Mouse (Mus musculus) thymus, adult 2 months (tissue): ENCODE results near the gene Tbx5. TPM values are rescaled to one million over a fixed set of nuclear protein-coding genes. Genes with fewer than 3 reads are reported as not detected.

Experiments used
- DNase-seq: peaks from one replicate; pipeline ENCODE4 v3.0.0; 2021
- H3K27ac ChIP-seq: fragments of 200-500 bp; 2 replicates; pipeline ENCODE4 v1.5.1; 2012; ENCODE audit warnings: low read length, control low read depth; ENCODE audit not compliant: control insufficient read depth, insufficient read depth
- H3K27me3 ChIP-seq: fragments of 200-500 bp; 2 replicates; pipeline ENCODE4 v1.6.1; 2012; ENCODE audit warnings: mild to moderate bottlenecking, low read length, moderate library complexity, mixed read lengths; ENCODE audit not compliant: control insufficient read depth, insufficient read depth
- H3K36me3 ChIP-seq: fragments of 200-500 bp; 2 replicates; pipeline ENCODE4 v1.6.1; 2012; ENCODE audit warnings: mild to moderate bottlenecking, low read length, moderate library complexity; ENCODE audit not compliant: control insufficient read depth, insufficient read depth
- H3K4me1 ChIP-seq: fragments of 200-500 bp; replicated peaks from 2 replicates; pipeline ENCODE4 v1.6.1; 2012; ENCODE audit warnings: low read length; ENCODE audit not compliant: control insufficient read depth, insufficient read depth
- H3K4me3 ChIP-seq: fragments of 200-500 bp; 2 replicates; pipeline ENCODE4 v1.5.1; 2012; ENCODE audit warnings: mild to moderate bottlenecking, low read length, control low read depth, moderate library complexity; ENCODE audit not compliant: control insufficient read depth, insufficient read depth
- CTCF ChIP-seq: fragments of 200-500 bp; IDR thresholded peaks from 2 replicates; pipeline ENCODE4 v1.5.1; 2012; ENCODE audit warnings: mild to moderate bottlenecking, control low read depth, low read length, moderate library complexity, borderline replicate concordance; ENCODE audit not compliant: control insufficient read depth, poor library complexity, insufficient read depth; ENCODE audit errors: extremely low read depth
- POLR2A ChIP-seq: fragments of 200-500 bp; IDR thresholded peaks from 2 replicates; pipeline ENCODE4 v1.6.1; 2012; ENCODE audit warnings: mild to moderate bottlenecking, low read length, control low read depth, moderate library complexity; ENCODE audit not compliant: control insufficient read depth, poor library complexity, insufficient read depth; ENCODE audit errors: extremely low read depth
- WGBS: fragments of 180-500 bp; shearing (Covaris S2); methylation state at CpG from one replicate; pipeline ENCODE4 v1.1.7; 2018; 5-methylcytosine and 5-hydroxymethylcytosine counted together
- polyA plus RNA-seq: library from polyadenylated mRNA; depleted of rRNA; stranded (reverse); fragments of >200 nt; gene quantifications from 2 replicates; pipeline ENCODE4 v1.2.3, GENCODE M21; 2012

The Tbx5 gene
- polyA plus RNA-seq, 1 experiment = 1.7 TPM

- DNase-seq = no peak
- no peak overlapping the region for H3K4me3 ChIP-seq
- 73% methylated on average over 5 of the region's 5 CpGs for WGBS
- H3K4me1 ChIP-seq = no peaks in the 10 kb centered on the region
- TF ChIP-seq POLR2A (no peak), CTCF (no peak)
- no peaks in the 10 kb centered on the region for H3K27me3 ChIP-seq
- no peak overlapping the region for H3K27ac ChIP-seq
- no peaks in the 10 kb centered on the region for H3K36me3 ChIP-seq
Measured at GRCm38 (mm10) chr5:119861301-119861700, 28.8 kb downstream of the Tbx5 start.

GRCm38 (mm10) chr5:119862431-119862830 lies 30.0 kb downstream of the Tbx5 start:
- DNase-seq = no peak
- no peak overlapping the region for H3K27ac ChIP-seq
- TF ChIP-seq POLR2A (no peak), CTCF (no peak)
- H3K27me3 ChIP-seq = no peaks in the 10 kb centered on the region
- 76% methylated on average over 5 of the region's 5 CpGs for WGBS
- H3K4me3 ChIP-seq = no peak overlapping the region
- no peaks in the 10 kb centered on the region for H3K36me3 ChIP-seq
- no peaks in the 10 kb centered on the region for H3K4me1 ChIP-seq

- 23% methylated on average over 31 of the region's 31 CpGs for WGBS
- no peaks in the 10 kb centered on the region for H3K27me3 ChIP-seq
- TF ChIP-seq CTCF (no peak), POLR2A (no peak)
- DNase-seq = no peak
- no peaks in the 10 kb centered on the region for H3K36me3 ChIP-seq
- no peaks in the 10 kb centered on the region for H3K4me1 ChIP-seq
- H3K27ac ChIP-seq = no peak overlapping the region
- H3K4me3 ChIP-seq = no peak overlapping the region
Measured at GRCm38 (mm10) chr5:119866277-119867235, 34.1 kb downstream of the Tbx5 start.

- no peaks in the 10 kb centered on the region for H3K27me3 ChIP-seq
- H3K27ac ChIP-seq = no peak overlapping the region
- TF ChIP-seq CTCF (no peak), POLR2A (no peak)
- H3K4me3 ChIP-seq = no peak overlapping the region
- no peaks in the 10 kb centered on the region for H3K36me3 ChIP-seq
- DNase-seq = no peak
- WGBS = 91% methylated on average over 6 of the region's 6 CpGs
- H3K4me1 ChIP-seq = no peaks in the 10 kb centered on the region
Measured at GRCm38 (mm10) chr5:119867986-119868385, 35.5 kb downstream of the Tbx5 start.

GRCm38 (mm10) chr5:119875421-119875820 lies 43.0 kb downstream of the Tbx5 start:
- no peaks in the 10 kb centered on the region for H3K4me1 ChIP-seq
- 5% methylated on average over 2 of the region's 2 CpGs for WGBS
- no peak overlapping the region for H3K27ac ChIP-seq
- TF ChIP-seq CTCF (no peak), POLR2A (no peak)
- no peaks in the 10 kb centered on the region for H3K36me3 ChIP-seq
- H3K4me3 ChIP-seq = no peak overlapping the region
- no peaks in the 10 kb centered on the region for H3K27me3 ChIP-seq
- no peak for DNase-seq

GRCm38 (mm10) chr5:119877185-119877584 lies 44.7 kb downstream of the Tbx5 start:
- WGBS = 85% methylated on average over 6 of the region's 6 CpGs
- no peak overlapping the region for H3K4me3 ChIP-seq
- no peaks in the 10 kb centered on the region for H3K27me3 ChIP-seq
- TF ChIP-seq POLR2A = no peak
- no peak for TF ChIP-seq CTCF
- no peaks in the 10 kb centered on the region for H3K36me3 ChIP-seq
- no peak overlapping the region for H3K27ac ChIP-seq
- H3K4me1 ChIP-seq = no peaks in the 10 kb centered on the region
- DNase-seq = no peak
